Mouse (Mus musculus) left cerebral cortex, adult 8-10 months (tissue): ENCODE results near the gene Csf2. TPM values are rescaled to one million over a fixed set of nuclear protein-coding genes. Genes with fewer than 3 reads are reported as not detected.
"Not testable (repeated sequence)": the region's sequence is repeated elsewhere in the genome, so short reads cannot be mapped to it uniquely, and the experiment has no call there.

Experiments used
- DNase-seq, 2 experiments: peaks; one replicate each; pipeline ENCODE4 v3.0.0; 2022; ENCODE audit warnings: low spot score in 2 of 2
- total RNA-seq, 4 experiments: library from RNA; stranded (reverse); gene quantifications; 2 replicates each; pipeline ENCODE4 v1.2.4; 2022

The Csf2 gene
- total RNA-seq = not detected

DNA sequence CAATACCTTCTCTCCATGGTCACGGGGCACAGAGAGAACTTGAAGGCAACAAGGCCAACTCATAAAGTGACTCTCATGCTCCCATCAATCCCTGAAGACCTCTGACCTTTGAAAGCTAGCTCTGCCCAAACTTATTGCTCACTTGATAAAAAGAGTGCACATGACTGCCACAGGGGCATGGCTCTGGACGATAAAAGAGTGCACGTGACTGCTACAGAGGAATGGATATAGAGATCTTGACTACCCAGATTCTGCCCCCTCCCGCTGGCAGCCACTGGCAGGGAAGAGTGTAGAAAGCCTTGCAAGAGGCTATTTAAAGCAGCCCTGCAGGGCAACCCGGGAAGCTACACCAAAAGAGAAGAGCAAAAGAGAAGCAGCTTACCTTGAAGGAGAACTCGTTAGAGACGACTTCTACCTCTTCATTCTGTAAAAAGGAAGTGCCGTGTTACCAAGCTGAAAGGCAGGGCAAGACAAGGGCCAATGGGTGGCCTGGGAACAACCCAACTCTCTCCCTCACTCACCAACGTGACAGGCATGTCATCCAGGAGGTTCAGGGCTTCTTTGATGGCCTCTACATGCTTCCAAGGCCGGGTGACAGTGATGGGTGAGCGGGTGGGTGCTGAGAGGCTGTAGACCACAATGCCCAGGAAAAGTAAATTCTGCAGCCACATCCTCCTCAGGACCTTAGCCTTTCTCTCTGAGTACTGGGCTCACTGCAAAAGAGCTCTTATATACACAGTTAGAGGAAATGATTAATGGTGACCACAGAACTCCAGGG lies at the start of gene Csf2:
TSS of gene Csf2 (minus strand) at position 728 of the 778 bp plus-strand sequence.
- DNase-seq = no peak

GRCm38 (mm10) chr11:54298777-54299176 lies 49.3 kb upstream of the Csf2 start:
- no peak for DNase-seq

- DNase-seq = not testable (repeated sequence)
Measured at GRCm38 (mm10) chr11:54297471-54297870, 48.0 kb upstream of the Csf2 start.

- DNase-seq = no peak
Measured at GRCm38 (mm10) chr11:54296734-54297133, 47.3 kb upstream of the Csf2 start.

DNA sequence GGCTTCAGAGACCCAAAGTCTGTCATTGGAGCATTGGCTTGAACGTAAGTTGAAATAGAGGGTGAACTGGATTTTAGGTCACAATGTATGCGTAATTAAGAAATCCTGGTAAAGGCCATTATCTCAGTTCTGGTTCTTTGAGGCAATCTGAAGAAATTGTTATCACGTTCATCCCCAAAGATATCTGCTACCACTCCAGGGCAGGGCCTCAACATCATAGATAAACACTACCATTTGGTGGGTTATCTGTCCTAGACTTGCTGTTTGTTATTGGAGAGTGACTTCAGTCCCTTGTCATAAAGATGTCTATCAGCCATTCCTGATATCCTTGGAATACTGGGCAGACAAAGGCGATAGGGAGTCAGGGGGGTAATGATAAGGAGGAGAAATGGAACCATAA lies 46.5 kb upstream of the Csf2 start:
- no peak for DNase-seq

GRCm38 (mm10) chr11:54293980-54294807 lies 44.7 kb upstream of the Csf2 start:
- no peak for DNase-seq

DNA sequence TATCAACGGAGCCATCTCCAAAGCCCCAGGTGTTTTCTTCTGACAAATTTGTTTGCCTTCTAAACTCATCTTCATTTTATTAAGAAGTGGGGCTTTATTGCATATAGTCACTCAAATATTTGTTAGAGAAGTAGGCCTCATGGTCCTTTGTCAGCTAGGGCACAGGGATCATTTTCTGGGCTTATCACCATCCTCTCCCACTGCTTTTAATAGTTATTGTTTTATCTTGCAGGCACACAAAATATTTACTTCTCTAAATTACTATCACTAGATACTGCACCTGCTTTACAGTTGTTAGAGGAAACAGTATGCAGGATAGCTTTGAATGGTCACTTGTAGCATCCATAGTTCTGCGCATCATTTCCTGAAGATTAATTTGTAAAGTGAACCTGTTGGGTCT lies 42.7 kb upstream of the Csf2 start:
- no peak for DNase-seq

DNA sequence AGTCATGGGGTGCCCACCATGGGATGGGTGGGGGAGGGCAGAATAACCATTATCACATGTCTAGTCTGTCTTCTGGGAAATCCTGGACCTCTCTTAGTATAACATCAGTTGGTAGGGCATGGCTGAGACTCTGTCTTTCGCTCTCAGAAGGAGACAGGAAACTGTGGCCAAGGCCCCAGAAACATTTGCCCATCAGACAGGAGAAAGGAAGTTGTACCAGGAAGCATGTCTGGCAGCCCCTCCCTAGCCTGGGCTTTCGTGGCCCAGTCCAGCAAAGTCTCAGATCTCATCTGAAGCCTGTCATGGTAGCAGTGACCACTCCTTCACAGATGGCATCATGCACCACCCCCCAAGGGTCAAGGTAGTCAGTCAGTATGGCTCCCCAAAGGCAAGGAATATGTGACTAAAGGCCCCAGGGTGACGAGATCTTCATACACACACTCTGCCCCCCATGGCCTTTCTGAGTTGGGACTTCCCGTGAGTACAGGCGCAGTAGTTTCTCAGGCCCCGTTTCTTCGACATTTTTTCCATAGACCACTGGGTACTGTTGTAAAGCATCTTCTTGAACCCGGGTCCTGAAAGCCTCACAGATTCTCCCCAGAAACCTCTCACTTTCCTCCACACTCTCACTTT lies 38.5 kb upstream of the Csf2 start:
- DNase-seq = no peak

DNA sequence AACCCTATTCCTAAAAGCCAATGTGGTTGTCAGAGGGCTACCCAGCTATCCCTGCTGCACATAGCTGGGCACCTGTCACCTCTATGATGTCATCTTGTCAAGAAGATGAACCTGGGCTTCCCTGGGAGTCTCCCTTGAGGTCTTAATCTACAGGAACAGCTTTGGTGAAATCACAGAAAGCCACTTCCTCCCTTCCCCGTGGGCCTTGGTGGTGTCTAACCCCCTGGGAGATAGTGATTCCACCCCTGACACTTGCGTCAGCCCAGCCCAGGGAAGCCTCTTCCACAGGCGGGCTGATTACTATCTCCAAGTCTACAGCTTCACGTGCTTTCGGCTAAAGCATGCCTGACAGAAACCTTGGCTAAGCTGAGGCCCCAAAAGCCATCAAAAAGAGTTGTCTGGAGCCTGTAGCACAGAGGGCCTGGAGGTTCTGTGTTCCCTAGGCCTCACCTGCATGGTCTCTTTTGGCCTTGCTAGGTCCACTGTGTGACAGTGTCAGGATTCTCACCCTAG lies 22.0 kb upstream of the Csf2 start:
- DNase-seq = no peak

DNA sequence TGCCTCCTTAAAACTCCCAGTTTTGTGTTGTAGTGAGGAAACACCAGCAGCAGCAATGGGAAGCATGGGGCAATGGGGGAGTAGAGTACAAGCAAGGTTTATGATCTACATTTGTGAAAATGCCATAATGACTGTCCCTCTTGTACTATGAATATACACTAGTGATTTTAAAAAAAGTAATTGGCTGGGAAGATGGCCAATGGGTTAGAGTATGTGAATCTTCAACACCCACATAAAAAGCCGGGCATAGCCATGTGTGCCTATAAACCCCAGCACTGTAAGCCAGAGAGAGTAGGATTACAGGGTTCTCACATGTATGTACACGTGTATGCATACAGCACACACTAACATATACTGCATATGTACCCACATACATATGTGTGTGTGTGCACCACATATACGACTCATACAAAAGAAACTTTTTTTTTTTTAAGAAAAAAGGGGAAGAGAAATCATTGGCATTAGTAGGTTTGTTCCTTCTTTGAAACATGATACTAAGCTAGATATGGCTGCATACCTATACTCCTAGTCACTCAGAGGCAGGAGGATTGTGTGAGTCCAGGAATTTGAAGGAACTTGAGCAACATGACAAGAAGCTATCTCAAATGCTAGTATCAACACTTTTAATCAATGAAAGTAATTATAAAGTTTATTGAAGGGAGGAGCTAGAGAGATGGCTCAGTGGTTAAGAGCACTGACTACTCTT lies 19.9 kb upstream of the Csf2 start:
- no peak for DNase-seq

DNA sequence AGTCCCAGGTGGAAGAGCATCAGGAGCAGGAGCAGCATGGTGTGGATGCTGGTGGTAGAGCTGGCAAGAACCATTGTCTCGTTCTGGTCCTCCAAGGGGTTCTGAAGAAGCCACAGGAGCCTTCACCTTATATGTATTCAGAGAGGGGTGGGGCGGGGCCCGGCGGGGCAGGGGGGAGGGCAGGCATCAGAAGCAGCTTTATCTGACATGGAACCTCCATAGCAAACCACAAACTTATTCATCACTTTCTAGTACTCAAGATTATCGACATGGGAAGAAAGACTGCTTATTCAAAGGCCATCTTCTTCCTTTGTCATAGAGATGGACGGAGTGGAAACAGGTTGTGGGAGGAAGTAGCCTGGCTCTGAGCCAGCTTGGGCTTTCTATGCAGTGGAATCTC lies 17.7 kb upstream of the Csf2 start, which contains the start of gene Il3:
TSS of gene Il3 (minus strand) at position 101 of the 400 bp plus-strand sequence.
- no peak for DNase-seq

- DNase-seq = peak in 1 of 2 experiments; percentile 7
Measured at GRCm38 (mm10) chr11:54264542-54264941, 15.1 kb upstream of the Csf2 start.

- DNase-seq = no peak
Measured at GRCm38 (mm10) chr11:54263405-54264031, 14.1 kb upstream of the Csf2 start.

DNA sequence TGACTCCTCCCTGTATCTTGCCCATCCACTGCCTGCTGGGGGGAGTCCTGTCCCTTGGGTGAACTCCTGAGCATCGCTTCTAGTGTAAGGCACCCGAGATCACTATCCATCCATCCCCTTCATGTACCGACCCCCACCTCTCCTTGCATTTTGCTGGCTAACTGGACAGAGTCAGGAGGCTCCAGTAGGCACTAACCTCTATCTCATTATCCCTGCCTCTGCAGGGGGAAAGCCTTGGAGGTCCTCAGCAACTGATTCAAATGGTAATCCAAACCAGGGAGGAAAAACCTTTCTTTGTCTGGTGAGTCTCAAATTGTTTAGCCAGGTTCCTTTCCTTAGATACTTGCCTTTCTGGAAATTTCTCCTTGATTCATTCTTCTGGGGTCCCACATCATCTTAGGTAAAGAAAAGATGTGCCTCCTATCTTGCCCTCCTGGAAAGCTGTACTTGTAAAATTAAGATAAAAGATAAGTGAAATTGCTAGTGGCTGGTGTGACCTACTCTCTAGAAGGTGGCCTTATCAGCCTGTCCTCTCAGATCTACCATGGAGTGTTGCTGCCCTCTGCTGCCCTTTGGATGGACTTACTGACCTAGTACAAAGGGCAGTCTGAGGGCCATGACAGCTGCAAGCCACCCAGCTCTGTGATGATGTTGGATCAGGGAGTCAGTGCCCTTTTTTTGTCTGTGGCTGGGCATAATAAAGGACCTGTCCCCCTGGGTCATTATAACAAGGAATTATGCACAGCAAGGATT lies 7.3 kb upstream of the Csf2 start:
- DNase-seq = peak; percentile 8 to 15

GRCm38 (mm10) chr11:54254114-54254513 lies 4.6 kb upstream of the Csf2 start:
- DNase-seq = no peak

DNA sequence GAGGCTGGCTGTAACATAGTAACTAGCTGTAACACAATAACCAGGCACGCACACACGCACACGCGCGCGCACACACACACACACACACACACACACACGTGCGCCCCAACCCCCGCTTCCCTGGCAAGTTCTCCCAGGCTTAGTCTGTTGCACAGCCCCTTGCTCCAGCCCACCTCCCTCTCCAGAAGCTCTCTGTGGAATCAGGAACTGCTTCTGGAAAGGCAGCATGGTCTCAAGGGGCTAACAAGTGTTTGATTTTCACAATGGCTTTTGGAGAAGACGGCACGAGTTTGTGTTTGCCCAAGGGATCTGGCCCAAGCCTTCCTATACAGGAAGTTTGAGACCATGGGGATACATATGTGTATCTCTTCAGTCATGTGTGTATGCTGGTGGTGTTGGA lies 1.1 kb upstream of the Csf2 start:
- DNase-seq = no peak

GRCm38 (mm10) chr11:54249748-54250147 lies 281 bp upstream of the Csf2 start:
- DNase-seq = no peak

GRCm38 (mm10) chr11:54247251-54247950 lies 2.1 kb downstream of the Csf2 start:
- no peak for DNase-seq

DNA sequence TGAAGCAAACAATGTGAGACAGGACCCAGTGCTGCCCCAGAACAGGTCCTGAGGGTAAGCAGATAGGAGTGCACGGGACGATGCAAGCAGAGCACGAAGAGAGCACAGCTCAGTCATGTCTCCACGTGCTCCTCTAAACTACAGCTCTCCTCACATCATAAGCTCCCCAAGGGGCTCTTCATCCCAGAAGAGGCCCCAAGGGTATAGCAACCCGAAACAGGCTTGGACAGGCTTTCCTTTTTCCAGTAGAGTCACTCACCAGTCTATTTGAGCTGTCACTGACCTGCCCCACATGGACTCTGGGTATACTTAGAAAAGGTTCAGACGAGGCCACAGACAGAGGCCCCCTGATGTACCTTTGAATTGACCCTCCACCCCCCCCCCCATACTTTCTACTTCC lies 5.0 kb downstream of the Csf2 start:
- DNase-seq = no peak
